Mouse (Mus musculus): ENCODE measurements at regions not wholly inside any gene's neighbourhood (a gene's known extent, or its start where the extent isn't known, plus 50 kb on each side); places are given as distances from the start of the nearest gene placed in this dataset.

DNA sequence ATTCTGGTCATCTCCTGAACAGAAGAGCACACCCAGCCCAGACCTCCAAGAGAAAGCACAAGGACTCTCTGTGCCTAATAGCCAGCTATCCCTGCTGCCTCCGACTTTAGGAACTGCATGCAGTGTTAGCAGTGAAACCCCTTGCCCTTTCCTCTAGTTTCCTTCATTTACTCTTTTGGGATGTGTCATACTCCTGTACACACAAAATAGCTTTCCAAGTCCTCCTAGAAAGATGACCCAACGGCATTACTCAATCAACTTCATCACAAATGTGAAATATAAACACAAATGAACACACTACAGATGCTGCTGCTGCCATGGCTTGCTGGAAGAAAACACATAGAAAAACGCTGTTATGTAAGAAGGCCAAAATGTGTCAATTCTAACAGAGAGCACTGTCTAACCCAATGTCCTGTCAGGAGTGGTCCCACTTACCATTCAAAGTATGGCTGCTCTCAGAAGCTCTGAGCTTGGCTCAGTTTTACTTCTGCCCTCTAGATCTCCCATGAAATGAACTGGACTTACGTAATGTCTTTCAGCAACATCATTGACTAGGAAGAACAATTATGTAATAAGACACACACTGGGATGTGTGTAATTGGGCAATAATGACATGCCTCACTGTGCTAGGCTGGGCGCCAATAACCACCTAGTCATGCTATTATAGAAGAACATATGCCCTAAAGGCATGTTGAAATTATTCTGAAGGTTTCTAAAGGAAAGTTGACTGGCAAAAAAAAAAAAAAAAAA, 94.5 kb downstream of the Lmo4 start:
- no peak for ATAC-seq (replicated peaks; ENCODE audit: extremely low read depth, insufficient read depth, low FRiP score)
- Histone ChIP-seq H3K4me1 (ENCODE audit: control insufficient read depth, insufficient read depth, low read length) (no peaks in the 10 kb centered on the region), H3K9me3 (replicated peaks; ENCODE audit: control insufficient read depth, low read length) (no peaks in the 10 kb centered on the region), H3K27ac (ENCODE audit: low read length) (no peak overlapping the region), H3K4me2 (ENCODE audit: low read depth, low read length) (no peak overlapping the region), H3K36me3 (ENCODE audit: control insufficient read depth, insufficient read depth) (no peaks in the 10 kb centered on the region), H3K9ac (ENCODE audit: low read length) (no peak overlapping the region), H3K4me3 (ENCODE audit: low read length) (no peak overlapping the region), H3K27me3 (ENCODE audit: control insufficient read depth, insufficient read depth, low read length) (no peaks in the 10 kb centered on the region)
- 83% methylated on average over 5 of the region's 5 CpGs for WGBS

DNA sequence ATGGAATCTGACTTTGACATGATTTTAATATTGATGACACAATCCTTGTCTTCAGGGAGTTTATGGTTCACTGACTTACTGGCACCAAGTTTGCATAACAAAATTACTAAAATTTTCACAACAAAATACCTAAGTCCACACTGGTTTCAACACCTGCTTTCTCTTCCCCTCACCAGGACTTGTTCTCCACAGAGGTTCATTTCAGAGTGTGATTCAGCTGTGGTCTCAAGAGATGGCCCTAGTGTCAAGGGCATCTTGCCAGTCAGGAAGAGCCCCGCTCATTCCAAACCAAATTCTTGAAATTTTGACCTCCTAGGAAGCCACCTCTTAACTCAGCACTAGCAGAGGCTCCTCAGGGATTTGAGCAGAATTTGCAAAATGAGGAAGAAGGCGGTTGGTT, 95.3 kb downstream of the Lmo4 start:
- H3K36me3 ChIP-seq (ENCODE audit: control insufficient read depth, insufficient read depth) = no peaks in the 10 kb centered on the region
- H3K4me2 ChIP-seq (ENCODE audit: low read depth, low read length) = no peak overlapping the region
- no peak overlapping the region for H3K9ac ChIP-seq (ENCODE audit: low read length)
- WGBS = 73% methylated on average over 2 of the region's 2 CpGs
- H3K9me3 ChIP-seq (replicated peaks; ENCODE audit: control insufficient read depth, low read length) = no peaks in the 10 kb centered on the region
- ATAC-seq (replicated peaks; ENCODE audit: extremely low read depth, insufficient read depth, low FRiP score) = no peak
- H3K27me3 ChIP-seq (ENCODE audit: control insufficient read depth, insufficient read depth, low read length) = no peaks in the 10 kb centered on the region
- H3K27ac ChIP-seq (ENCODE audit: low read length) = no peak overlapping the region
- H3K4me1 ChIP-seq (ENCODE audit: control insufficient read depth, insufficient read depth, low read length) = no peaks in the 10 kb centered on the region
- H3K4me3 ChIP-seq (ENCODE audit: low read length) = no peak overlapping the region

DNA sequence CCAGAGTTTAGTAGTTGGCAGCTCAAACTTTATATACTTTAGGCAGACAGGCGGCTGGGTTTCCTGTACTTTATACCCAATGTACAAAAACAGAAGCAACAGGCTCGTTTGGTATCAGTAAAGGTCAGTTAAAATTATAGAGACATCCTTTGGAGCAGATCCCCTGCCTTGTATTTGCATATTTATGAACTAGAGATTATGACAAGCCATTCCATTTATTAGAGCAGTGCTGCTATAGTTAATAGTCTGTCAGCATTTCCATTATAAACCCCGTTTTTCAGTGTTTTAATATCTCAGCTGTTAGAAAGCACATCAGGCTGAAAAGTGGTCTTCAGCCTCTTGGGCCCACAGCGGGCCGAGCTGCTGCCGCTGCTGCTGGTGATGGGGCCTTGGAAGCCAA, 96.7 kb downstream of the Lmo4 start:
- no peak overlapping the region for H3K4me2 ChIP-seq (ENCODE audit: low read depth, low read length)
- no peak overlapping the region for H3K4me3 ChIP-seq (ENCODE audit: low read length)
- no peak overlapping the region for H3K27ac ChIP-seq (ENCODE audit: low read length)
- ATAC-seq (replicated peaks; ENCODE audit: extremely low read depth, insufficient read depth, low FRiP score) = no peak
- H3K27me3 ChIP-seq (ENCODE audit: control insufficient read depth, insufficient read depth, low read length) = no peaks in the 10 kb centered on the region
- no peaks in the 10 kb centered on the region for H3K4me1 ChIP-seq (ENCODE audit: control insufficient read depth, insufficient read depth, low read length)
- H3K36me3 ChIP-seq (ENCODE audit: control insufficient read depth, insufficient read depth) = no peaks in the 10 kb centered on the region
- no peak overlapping the region for H3K9ac ChIP-seq (ENCODE audit: low read length)
- H3K9me3 ChIP-seq (replicated peaks; ENCODE audit: control insufficient read depth, low read length) = no peaks in the 10 kb centered on the region
- 76% methylated on average over 6 of the region's 6 CpGs for WGBS

DNA sequence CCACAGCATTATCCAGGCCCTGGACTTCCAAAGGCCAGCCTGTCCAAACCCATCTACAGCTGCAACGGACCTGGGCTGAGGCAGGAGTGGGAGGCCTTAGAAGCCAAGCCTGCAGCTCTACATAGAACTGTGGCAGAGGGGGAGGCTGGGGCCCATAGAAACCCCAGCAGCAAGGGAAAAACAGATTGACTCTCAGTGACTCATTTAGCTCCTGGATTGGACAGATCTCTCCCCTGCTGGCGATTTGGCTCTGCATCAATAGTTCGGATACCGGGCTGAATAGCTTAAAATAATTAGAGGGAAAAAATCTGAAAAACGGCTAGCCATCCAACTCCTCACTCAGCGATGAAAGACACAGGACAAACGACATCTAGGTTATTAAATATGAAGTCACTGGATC, 97.4 kb downstream of the Lmo4 start:
- no peaks in the 10 kb centered on the region for H3K4me1 ChIP-seq (ENCODE audit: control insufficient read depth, insufficient read depth, low read length)
- no peak overlapping the region for H3K4me3 ChIP-seq (ENCODE audit: low read length)
- H3K27ac ChIP-seq (ENCODE audit: low read length) = no peak overlapping the region
- WGBS = 71% methylated on average over 7 of the region's 7 CpGs
- H3K27me3 ChIP-seq (ENCODE audit: control insufficient read depth, insufficient read depth, low read length) = no peaks in the 10 kb centered on the region
- no peak overlapping the region for H3K4me2 ChIP-seq (ENCODE audit: low read depth, low read length)
- no peak; the same call in 1 of the 2 replicates for ATAC-seq (replicated peaks; ENCODE audit: extremely low read depth, insufficient read depth, low FRiP score)
- no peak overlapping the region for H3K9ac ChIP-seq (ENCODE audit: low read length)
- no peaks in the 10 kb centered on the region for H3K9me3 ChIP-seq (replicated peaks; ENCODE audit: control insufficient read depth, low read length)
- no peaks in the 10 kb centered on the region for H3K36me3 ChIP-seq (ENCODE audit: control insufficient read depth, insufficient read depth)

DNA sequence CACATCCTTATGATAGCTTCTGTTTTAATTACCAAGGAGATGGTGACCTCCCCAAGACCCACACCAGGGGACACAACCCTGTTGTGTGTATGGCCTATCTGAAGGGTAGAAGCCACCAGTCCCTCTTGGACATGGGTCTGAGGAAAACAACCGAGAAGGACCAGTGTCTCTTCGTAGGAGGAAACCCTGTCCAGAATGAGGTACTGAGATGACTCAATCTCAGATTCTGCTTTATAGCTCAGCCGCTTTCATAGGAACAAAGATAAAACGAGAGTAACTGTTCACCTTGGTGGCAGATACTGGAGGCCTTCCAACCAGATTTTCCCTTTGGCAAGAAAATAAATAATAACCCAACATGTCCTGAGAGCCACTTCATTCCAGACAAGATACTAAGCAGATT, 100.7 kb downstream of the Lmo4 start:
- H3K27ac ChIP-seq (ENCODE audit: low read length) = no peak overlapping the region
- WGBS = 82% methylated on average over 4 of the region's 4 CpGs

DNA sequence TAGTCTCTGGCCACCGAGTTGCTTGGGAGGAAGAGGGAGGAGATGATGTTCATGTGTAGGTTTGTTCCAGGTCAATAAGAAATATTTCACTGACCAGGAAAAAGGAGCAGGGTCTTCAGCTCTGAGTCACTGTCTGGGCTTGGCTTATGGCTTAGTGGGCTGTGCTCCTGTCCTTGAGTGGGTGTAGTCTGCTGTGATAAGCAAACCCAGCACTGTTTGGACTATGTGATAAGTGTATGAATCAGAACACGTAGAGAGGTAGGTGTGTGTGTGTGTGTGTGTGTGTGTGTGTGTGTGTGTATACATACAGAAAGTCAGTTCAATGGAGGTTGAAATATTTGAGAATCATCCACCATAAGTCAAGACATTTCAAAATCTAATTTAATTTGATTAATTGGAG, 105.6 kb downstream of the Lmo4 start:
- Histone ChIP-seq H3K9ac (ENCODE audit: low read length) (no peak overlapping the region), H3K4me3 (ENCODE audit: low read length) (no peak overlapping the region), H3K9me3 (replicated peaks; ENCODE audit: control insufficient read depth, low read length) (no peaks in the 10 kb centered on the region), H3K4me1 (ENCODE audit: control insufficient read depth, insufficient read depth, low read length) (peaks cover 8% of the 10 kb centered on the region), H3K36me3 (ENCODE audit: control insufficient read depth, insufficient read depth) (no peaks in the 10 kb centered on the region), H3K27ac (ENCODE audit: low read length) (no peak overlapping the region), H3K4me2 (ENCODE audit: low read depth, low read length) (no peak overlapping the region), H3K27me3 (ENCODE audit: control insufficient read depth, insufficient read depth, low read length) (no peaks in the 10 kb centered on the region)
- 41% methylated on average over 2 of the region's 2 CpGs for WGBS
- ATAC-seq (replicated peaks; ENCODE audit: extremely low read depth, insufficient read depth, low FRiP score) = no peak

More for the DNA sequence above, 100.7 kb downstream of the Lmo4 start:
- Histone ChIP-seq H3K9ac (ENCODE audit: low read length) (no peak overlapping the region), H3K9me3 (replicated peaks; ENCODE audit: control insufficient read depth, low read length) (no peaks in the 10 kb centered on the region), H3K4me2 (ENCODE audit: low read depth, low read length) (no peak overlapping the region), H3K27me3 (ENCODE audit: control insufficient read depth, insufficient read depth, low read length) (no peaks in the 10 kb centered on the region), H3K4me3 (ENCODE audit: low read length) (no peak overlapping the region), H3K36me3 (ENCODE audit: control insufficient read depth, insufficient read depth) (no peaks in the 10 kb centered on the region), H3K4me1 (ENCODE audit: control insufficient read depth, insufficient read depth, low read length) (no peaks in the 10 kb centered on the region)
- no peak for ATAC-seq (replicated peaks; ENCODE audit: extremely low read depth, insufficient read depth, low FRiP score)

DNA sequence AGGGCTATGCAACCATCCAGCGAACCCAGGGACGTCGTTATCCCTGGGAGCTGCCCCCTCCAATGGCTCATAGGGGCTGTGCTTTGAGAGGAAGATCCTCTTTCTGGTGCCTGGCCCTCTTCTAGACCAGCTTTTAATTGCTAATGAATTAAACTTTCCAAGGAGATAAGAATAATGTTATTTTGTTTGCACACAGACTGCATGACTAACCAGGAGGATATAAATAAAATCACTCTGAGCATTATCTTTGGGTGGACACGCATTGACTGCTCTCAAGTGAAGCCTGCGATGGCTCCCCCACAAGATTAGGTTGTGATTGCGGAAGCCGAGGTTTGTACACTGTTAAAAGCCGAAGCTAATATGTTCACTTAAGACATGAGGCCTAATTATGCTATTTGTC, 106.3 kb downstream of the Lmo4 start:
- H3K9me3 ChIP-seq (replicated peaks; ENCODE audit: control insufficient read depth, low read length) = no peaks in the 10 kb centered on the region
- ATAC-seq (replicated peaks; ENCODE audit: extremely low read depth, insufficient read depth, low FRiP score) = no peak
- H3K27ac ChIP-seq (ENCODE audit: low read length) = no peak overlapping the region
- H3K27me3 ChIP-seq (ENCODE audit: control insufficient read depth, insufficient read depth, low read length) = no peaks in the 10 kb centered on the region
- H3K4me1 ChIP-seq (ENCODE audit: control insufficient read depth, insufficient read depth, low read length) = peaks cover 8% of the 10 kb centered on the region
- no peak overlapping the region for H3K4me2 ChIP-seq (ENCODE audit: low read depth, low read length)
- H3K36me3 ChIP-seq (ENCODE audit: control insufficient read depth, insufficient read depth) = no peaks in the 10 kb centered on the region
- no peak overlapping the region for H3K4me3 ChIP-seq (ENCODE audit: low read length)
- WGBS = 33% methylated on average over 8 of the region's 8 CpGs
- H3K9ac ChIP-seq (ENCODE audit: low read length) = no peak overlapping the region

DNA sequence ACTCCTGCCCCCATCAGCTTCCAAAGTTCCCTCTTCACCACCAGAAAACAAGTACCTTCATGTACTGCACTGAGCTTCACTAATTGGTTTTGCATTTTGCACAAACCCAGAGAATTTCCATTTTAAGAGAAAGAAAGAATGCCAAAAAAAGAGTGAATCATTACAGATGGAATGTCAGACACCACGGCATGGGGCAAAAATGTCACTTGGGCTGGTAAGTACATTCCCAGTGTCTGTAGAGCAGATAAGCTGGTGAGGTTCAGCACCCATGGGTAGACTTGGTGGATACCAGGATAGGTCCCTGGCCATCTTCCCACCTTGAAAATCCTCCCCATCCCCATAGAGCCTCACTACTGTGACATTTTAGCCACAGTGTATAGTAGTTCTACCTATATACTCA, 113.8 kb downstream of the Lmo4 start:
- H3K4me1 ChIP-seq (ENCODE audit: control insufficient read depth, insufficient read depth, low read length) = peaks cover 6% of the 10 kb centered on the region

DNA sequence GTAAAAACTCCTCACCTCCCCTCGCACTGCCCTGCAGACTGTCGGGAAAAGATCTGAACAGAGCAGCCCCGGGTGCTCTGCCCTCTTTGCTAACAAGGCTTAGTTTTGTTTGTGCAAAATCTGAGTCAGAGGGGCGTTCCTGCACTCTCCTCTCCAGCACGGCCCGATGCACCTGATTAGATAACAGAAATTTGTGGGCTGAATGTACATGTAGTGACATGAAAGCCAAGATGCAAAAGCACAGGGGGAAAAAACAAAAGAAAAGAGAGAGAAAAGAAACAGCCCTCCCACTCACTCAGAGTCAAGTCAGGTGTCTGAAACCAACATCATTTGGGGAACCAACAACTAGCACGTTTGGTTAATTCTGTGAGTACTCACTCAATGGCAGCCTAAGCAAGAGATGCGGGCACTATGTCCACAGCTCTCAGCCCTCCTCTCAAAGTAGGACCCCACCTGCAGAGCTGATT, 115.2 kb downstream of the Lmo4 start:
- no peaks in the 10 kb centered on the region for H3K27me3 ChIP-seq (ENCODE audit: control insufficient read depth, insufficient read depth, low read length)
- 27% methylated on average over 8 of the region's 8 CpGs for WGBS
- H3K4me1 ChIP-seq (ENCODE audit: control insufficient read depth, insufficient read depth, low read length) = peaks cover 6% of the 10 kb centered on the region

More for the DNA sequence above, 113.8 kb downstream of the Lmo4 start:
- Histone ChIP-seq H3K36me3 (ENCODE audit: control insufficient read depth, insufficient read depth) (no peaks in the 10 kb centered on the region), H3K9ac (ENCODE audit: low read length) (no peak overlapping the region), H3K27me3 (ENCODE audit: control insufficient read depth, insufficient read depth, low read length) (no peaks in the 10 kb centered on the region), H3K4me3 (ENCODE audit: low read length) (no peak overlapping the region), H3K4me2 (ENCODE audit: low read depth, low read length) (no peak overlapping the region), H3K9me3 (replicated peaks; ENCODE audit: control insufficient read depth, low read length) (no peaks in the 10 kb centered on the region), H3K27ac (ENCODE audit: low read length) (no peak overlapping the region)
- ATAC-seq (replicated peaks; ENCODE audit: extremely low read depth, insufficient read depth, low FRiP score) = no peak
- 70% methylated on average over 1 of the region's 1 CpGs for WGBS

More for the DNA sequence above, 115.2 kb downstream of the Lmo4 start:
- no peaks in the 10 kb centered on the region for H3K36me3 ChIP-seq (ENCODE audit: control insufficient read depth, insufficient read depth)
- no peak overlapping the region for H3K27ac ChIP-seq (ENCODE audit: low read length)
- no peak overlapping the region for H3K4me2 ChIP-seq (ENCODE audit: low read depth, low read length)
- no peaks in the 10 kb centered on the region for H3K9me3 ChIP-seq (replicated peaks; ENCODE audit: control insufficient read depth, low read length)
- no peak for ATAC-seq (replicated peaks; ENCODE audit: extremely low read depth, insufficient read depth, low FRiP score)
- no peak overlapping the region for H3K4me3 ChIP-seq (ENCODE audit: low read length)
- no peak overlapping the region for H3K9ac ChIP-seq (ENCODE audit: low read length)
